Mouse (Mus musculus) megakaryocyte, embryonic 14.5 days (primary cell): ENCODE measurements around the gene Mtus2. TPM values are rescaled to one million over a fixed set of nuclear protein-coding genes. Genes with fewer than 3 reads are reported as not detected.

Experiments
- H3K27me3 ChIP-seq: replicated peaks from 2 replicates; pipeline ENCODE3; 2012; ENCODE audit warnings: inconsistent platforms
- H3K36me3 ChIP-seq: replicated peaks from 2 replicates; pipeline ENCODE3; 2012; ENCODE audit warnings: low read length, inconsistent platforms, mixed read lengths
- H3K4me1 ChIP-seq: 2 replicates; pipeline ENCODE4 v1.6.1; 2012; ENCODE audit warnings: inconsistent platforms
- H3K4me3 ChIP-seq: replicated peaks from 2 replicates; pipeline ENCODE3; 2012; ENCODE audit warnings: moderate library complexity, mild to moderate bottlenecking, inconsistent platforms
- H3K9me3 ChIP-seq: 2 replicates; pipeline ENCODE4 v1.6.1; 2012; ENCODE audit warnings: inconsistent platforms
- FLI1 ChIP-seq: IDR thresholded peaks from 2 replicates; pipeline ENCODE4 v1.6.1; 2012; ENCODE audit warnings: low read length, inconsistent platforms, mixed read lengths
- GATA1 ChIP-seq: IDR thresholded peaks from 3 replicates; pipeline ENCODE4 v1.6.1; 2012; ENCODE audit warnings: mixed read lengths, low read length, inconsistent platforms, borderline replicate concordance
- polyA plus RNA-seq: library from polyadenylated mRNA; stranded (reverse); fragments of >175 nt; gene quantifications from 2 replicates; pipeline ENCODE4 v1.2.3, GENCODE M21; 2012; ENCODE audit warnings: low replicate concordance; ENCODE audit not compliant: insufficient read depth

The Mtus2 gene
- polyA plus RNA-seq, 1 experiment = not detected

DNA sequence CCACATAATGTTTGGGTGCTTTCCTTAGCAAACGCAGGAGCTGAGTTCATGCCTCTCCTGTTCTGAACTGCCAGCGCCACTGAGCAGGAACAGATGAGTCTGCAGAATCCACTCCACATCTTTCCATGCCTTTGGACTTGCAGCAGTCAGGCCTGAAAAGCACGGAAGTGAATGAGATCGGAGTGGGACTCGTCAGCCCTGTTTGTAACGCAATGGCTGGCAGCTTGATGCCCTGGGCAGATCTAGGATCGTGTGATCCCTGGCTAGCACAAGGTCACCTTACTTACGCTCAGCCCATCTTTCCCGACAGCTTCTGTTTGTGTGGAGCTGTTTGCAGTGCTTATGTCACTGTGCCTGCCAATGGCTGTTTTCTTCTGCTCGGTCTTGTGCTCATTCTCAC, 137.5 kb downstream of the Mtus2 start:
- H3K4me3 ChIP-seq = no peak overlapping the region
- no peaks in the 10 kb centered on the region for H3K4me1 ChIP-seq
- H3K9me3 ChIP-seq = peaks cover 38% of the 10 kb centered on the region
- H3K27me3 ChIP-seq = no peaks in the 10 kb centered on the region
- no peak for TF ChIP-seq GATA1
- TF ChIP-seq FLI1 = no peak
- H3K36me3 ChIP-seq = no peaks in the 10 kb centered on the region

DNA sequence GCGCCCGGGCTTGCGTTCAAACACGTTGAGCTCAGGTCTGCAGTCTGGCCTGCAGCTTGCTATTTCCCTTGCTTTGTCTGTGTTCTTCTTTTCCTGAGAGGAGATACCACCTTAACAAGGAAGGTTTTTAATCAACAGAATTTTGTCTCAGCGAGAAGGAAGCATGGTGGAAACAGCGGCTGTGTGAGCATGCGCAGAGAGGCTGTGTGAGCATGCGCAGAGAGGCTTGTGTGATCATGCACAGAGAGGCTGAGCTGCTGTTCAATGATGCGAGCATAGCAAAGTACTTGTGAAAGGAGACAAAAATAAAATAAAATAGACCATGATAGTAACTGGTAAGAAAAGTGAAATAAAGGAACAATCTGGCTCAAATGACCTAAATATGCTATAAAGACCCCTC, 142.2 kb downstream of the Mtus2 start:
- Histone ChIP-seq H3K9me3 (peaks cover 22% of the 10 kb centered on the region), H3K36me3 (no peaks in the 10 kb centered on the region), H3K4me3 (no peak overlapping the region), H3K27me3 (no peaks in the 10 kb centered on the region), H3K4me1 (no peaks in the 10 kb centered on the region)
- TF ChIP-seq GATA1 (no peak), FLI1 (no peak)

DNA sequence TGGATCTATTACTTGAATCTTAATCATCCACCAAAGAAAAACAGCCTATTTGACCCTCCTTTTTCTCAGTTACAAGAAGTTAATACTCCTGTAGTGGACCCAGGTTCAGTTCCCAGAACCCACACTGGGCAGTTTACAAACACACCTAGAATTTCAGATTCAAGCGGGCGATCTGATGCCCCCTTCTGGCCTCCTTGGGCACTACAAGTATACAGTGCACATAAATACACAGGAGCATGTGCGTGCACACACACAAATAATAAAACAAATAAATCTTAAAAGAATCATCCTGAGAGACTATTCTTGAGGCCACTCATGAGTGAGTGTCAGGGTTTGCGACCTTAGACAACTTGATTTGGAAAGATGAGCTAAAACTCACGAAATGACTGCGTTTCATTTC, 150.2 kb downstream of the Mtus2 start:
- Histone ChIP-seq H3K4me3 (no peak overlapping the region), H3K36me3 (no peaks in the 10 kb centered on the region), H3K9me3 (peaks cover 20% of the 10 kb centered on the region), H3K27me3 (no peaks in the 10 kb centered on the region), H3K4me1 (no peaks in the 10 kb centered on the region)
- no peak for TF ChIP-seq GATA1
- no peak for TF ChIP-seq FLI1

DNA sequence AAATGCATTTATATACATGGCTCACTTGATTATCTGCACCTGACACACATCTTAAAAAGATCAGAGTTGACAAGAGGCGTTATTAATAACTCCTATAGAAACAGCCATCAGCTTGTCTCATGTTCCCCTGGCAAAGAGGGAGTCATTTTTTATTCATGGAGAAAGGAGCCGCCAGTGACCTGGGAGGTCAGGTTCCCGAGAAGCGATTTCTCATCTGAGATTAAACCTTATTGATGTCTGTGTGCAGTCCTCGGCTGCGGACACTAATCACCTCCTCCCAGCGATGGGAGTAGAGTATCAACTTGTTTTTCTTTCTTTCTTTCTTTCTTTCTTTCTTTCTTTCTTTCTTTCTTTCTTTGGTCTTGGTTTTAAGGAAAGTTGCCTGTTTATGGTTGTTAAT, 150.8 kb downstream of the Mtus2 start:
- TF ChIP-seq GATA1 (no peak), FLI1 (no peak)
- H3K27me3 ChIP-seq = no peaks in the 10 kb centered on the region
- no peaks in the 10 kb centered on the region for H3K36me3 ChIP-seq
- no peak overlapping the region for H3K4me3 ChIP-seq
- peaks cover 18% of the 10 kb centered on the region for H3K9me3 ChIP-seq
- no peaks in the 10 kb centered on the region for H3K4me1 ChIP-seq

DNA sequence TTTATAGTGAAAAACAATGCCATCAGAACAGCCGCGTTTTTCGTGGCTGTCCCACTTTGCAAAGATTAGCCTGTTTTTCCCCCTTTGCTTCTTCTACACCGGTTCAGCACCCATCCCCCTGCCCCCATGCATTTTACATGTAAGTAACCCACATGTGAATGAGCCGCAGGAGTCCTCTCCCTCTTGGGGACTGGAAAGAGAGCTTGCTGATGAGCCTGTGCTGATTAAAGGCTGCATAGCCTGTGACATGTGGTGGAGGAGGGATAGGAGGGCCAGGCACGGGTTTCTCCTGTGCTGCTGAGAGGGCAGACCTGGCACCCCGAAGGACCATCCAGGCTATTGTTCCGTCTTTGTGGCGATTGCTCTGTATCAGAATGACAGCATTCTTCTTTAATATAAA, 151.2 kb downstream of the Mtus2 start:
- TF ChIP-seq GATA1 (no peak), FLI1 (no peak)
- no peak overlapping the region for H3K4me3 ChIP-seq

DNA sequence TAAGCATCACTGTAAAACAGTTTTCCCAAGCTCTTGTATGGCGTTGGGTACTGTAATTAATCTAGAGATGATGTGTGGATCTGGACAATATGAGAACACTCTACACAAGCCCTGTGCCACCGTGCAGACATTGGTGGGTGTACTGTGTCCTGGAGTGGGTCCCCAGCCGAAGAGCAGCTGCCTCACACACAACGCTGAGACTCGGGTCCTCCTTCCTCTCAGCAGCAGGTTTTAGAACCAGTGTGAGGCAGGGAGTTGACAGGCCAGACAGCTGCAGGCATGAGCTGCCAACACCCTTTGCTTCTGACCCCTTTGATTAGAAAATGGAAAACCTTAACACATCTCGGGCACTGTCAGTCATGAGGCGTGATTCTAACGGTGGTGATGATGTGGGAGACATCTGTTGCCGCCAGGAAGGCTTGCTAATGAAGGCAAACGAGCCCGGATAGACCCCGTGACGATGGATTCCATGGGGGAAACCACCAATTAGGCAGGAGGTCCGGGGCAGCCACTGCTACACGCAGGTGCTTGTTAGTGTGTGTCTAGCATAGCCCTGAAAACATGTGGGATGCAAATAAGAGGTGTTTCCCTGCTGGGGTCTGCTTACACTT, 158.2 kb downstream of the Mtus2 start:
- H3K4me3 ChIP-seq = peak overlapping the region; percentile 28
- no peaks in the 10 kb centered on the region for H3K36me3 ChIP-seq
- TF ChIP-seq FLI1 = no peak
- no peak for TF ChIP-seq GATA1
- no peaks in the 10 kb centered on the region for H3K27me3 ChIP-seq
- H3K4me1 ChIP-seq = no peaks in the 10 kb centered on the region
- H3K9me3 ChIP-seq = peaks cover 16% of the 10 kb centered on the region

More for the DNA sequence above, 151.2 kb downstream of the Mtus2 start:
- Histone ChIP-seq H3K9me3 (peaks cover 16% of the 10 kb centered on the region), H3K36me3 (no peaks in the 10 kb centered on the region), H3K4me1 (no peaks in the 10 kb centered on the region), H3K27me3 (no peaks in the 10 kb centered on the region)

DNA sequence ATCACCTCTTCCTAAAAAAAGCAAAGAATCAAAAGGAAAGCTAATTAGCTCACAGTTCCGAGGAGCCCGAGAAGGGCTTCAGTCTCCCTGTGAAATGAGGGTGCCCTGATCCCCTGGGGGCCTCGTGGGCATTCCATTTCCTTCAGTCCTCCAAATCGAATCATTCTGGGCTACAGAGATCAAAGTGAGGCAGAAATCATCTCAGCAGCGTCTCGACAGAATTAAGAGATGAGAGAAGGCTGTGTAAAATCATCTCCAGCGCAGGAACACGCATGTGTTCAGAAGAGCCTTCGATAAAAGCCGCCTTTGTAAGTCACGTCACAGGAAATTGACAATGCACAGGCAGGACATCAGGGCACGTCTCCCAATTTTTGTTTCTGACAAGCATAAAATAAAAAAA, 167.2 kb downstream of the Mtus2 start:
- Histone ChIP-seq H3K9me3 (peaks cover 20% of the 10 kb centered on the region), H3K27me3 (no peaks in the 10 kb centered on the region), H3K4me1 (no peaks in the 10 kb centered on the region), H3K36me3 (no peaks in the 10 kb centered on the region), H3K4me3 (no peak overlapping the region)
- TF ChIP-seq GATA1 (no peak), FLI1 (no peak)

DNA sequence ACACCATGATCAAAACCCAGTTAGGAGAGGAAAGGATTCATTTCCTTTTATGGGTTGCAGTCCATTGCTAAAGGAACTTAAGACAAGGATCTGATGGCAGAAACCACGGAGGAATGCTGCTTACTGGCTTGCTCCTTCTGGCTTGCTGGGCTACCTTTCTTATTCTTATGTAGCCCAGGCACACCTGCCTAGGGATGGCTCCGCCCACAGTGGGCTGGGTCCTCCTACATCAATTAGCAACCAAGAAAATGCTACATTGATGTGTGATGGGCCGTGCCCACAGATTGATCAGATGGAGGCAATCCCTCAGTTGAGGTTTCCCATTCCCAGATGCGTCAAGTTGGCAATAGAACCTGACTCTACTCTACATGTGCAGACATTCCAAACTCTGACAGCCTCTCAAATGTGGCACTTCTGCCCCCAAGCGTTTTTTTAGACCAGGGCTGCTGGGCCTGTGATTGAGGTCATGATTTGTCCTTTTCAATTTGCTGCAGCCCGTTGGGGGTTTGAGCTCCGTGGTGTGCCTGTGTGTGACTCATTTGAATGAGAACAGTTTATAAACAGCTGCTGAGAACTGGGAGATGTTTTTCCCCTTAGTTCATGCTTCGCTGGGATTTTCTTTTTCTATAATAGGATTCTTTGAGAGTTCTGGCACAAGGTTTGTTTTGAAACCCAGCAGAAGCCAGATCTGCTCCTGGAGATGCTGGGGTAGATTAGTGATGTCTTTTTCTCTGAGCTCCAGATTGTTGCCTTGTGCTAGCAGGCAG, 173.8 kb downstream of the Mtus2 start:
- no peaks in the 10 kb centered on the region for H3K27me3 ChIP-seq
- no peaks in the 10 kb centered on the region for H3K36me3 ChIP-seq
- peaks cover 55% of the 10 kb centered on the region for H3K9me3 ChIP-seq
- no peak overlapping the region for H3K4me3 ChIP-seq
- no peak for TF ChIP-seq GATA1
- TF ChIP-seq FLI1 = no peak
- H3K4me1 ChIP-seq = no peaks in the 10 kb centered on the region

DNA sequence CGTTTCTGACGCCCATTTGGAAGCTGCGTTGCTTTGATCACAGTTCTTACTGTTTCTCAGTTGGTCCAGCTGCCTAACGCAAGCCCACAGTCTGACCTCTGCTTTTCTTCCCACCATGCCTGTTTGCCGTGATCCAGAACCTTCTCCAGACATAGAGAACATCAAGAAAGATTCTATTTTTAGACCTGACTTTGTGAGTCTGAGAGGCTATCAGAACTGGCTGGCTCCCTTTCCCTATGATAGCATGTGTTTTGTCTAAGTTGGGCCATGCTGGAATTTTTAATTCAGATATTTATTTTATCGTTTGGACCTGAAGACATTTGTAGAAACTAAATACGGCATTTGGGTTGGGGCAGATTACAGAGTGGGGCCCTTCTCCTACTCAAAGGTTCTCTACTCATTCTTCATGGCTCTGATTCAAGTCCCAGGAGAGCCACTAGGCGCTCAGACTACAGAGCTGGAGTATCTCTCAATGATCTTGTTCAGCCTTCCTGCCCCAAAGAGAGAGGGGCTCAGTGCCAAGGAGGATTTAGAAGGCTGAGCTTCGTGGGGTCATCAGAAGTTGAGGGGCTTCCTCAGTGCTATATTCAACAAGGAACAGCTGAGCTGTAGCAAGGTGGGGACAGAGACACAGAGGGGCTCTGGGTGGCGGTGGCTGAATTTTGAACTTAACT, 174.5 kb downstream of the Mtus2 start:
- no peak for TF ChIP-seq GATA1
- TF ChIP-seq FLI1 = no peak
- H3K36me3 ChIP-seq = no peaks in the 10 kb centered on the region
- H3K27me3 ChIP-seq = no peaks in the 10 kb centered on the region
- H3K4me3 ChIP-seq = no peak overlapping the region
- H3K9me3 ChIP-seq = peaks cover 55% of the 10 kb centered on the region
- H3K4me1 ChIP-seq = no peaks in the 10 kb centered on the region

DNA sequence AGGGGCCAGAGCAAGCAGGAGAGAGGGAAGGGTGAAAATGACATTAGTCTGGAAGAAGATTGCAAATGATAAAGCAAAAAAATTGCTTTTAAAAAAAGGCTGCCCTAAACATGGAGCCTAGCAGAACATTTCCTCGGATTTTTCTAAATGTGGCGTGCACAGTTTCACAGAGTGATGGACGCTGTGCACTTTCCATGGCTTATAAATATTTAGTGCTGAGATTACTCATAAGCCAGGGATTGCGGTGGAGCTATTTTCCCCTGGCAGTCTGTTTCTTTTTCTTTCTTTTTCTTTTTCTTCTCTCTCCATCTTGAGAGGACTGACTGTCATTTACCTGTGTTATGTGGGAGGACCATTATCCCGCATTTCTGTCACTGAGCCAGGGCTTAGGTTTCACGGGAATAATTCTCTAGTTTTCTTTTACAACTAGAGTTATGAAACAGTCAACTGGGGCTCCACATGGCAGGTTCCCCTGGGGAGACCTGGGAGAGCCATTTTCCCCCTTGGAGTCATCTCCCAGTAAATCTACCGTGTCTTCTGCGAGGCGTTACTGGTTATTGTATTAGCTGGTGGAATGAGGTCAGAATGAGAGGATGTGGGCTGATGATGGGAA, 176.4 kb downstream of the Mtus2 start:
- TF ChIP-seq GATA1 (no peak), FLI1 (no peak)
- Histone ChIP-seq H3K9me3 (peaks cover 61% of the 10 kb centered on the region), H3K4me3 (no peak overlapping the region), H3K27me3 (no peaks in the 10 kb centered on the region), H3K36me3 (no peaks in the 10 kb centered on the region), H3K4me1 (no peaks in the 10 kb centered on the region)
